30 mouse cellular contexts compared by ENCODE assay signal in genomic region chr6:121363956-121364355, GRCm38 (mm10). TPM values are rescaled to one million over a fixed set of nuclear protein-coding genes. Genes with fewer than 3 reads are reported as not detected.
A peak's percentile ranks its signal among the peaks of the same experiment; 100 is the strongest.
DNase-seq lines count a peak whose midpoint lies in the region; ATAC-seq and TF ChIP-seq lines count a peak whose summit lies in the region.
"Had no signal": no experiment of that assay in that cellular context is flagged by ENCODE, and none has a peak within 500 bp of the region (broad histone marks: within the 10 kb centered on the region; RNA-seq: fewer than 3 reads in every experiment).

No protein-coding gene starts in this region.

- no peaks in the 10 kb centered on the region for H3K4me1 ChIP-seq in forebrain, embryonic 14.5 days (ENCODE audit: control insufficient read depth, insufficient read depth, low read length)
- no peaks in the 10 kb centered on the region for H3K4me1 ChIP-seq in forebrain, embryonic 16.5 days (replicated peaks; ENCODE audit: control insufficient read depth, insufficient read depth, low read length)
- no peaks in the 10 kb centered on the region for H3K4me1 ChIP-seq in kidney, embryonic 14.5 days (ENCODE audit: control insufficient read depth, insufficient read depth, low read length)
- H3K4me1 ChIP-seq in kidney, postnatal 0 days (replicated peaks; ENCODE audit: insufficient read depth, low read length) = no peaks in the 10 kb centered on the region
- H3K4me1 ChIP-seq: forebrain, embryonic 13.5 days; heart, embryonic 10.5 days; heart, embryonic 15.5 days; hindbrain, embryonic 15.5 days; intestine, embryonic 15.5 days; limb, embryonic 13.5 days; lung, embryonic 15.5 days; midbrain, embryonic 10.5 days; neural tube, embryonic 12.5 days had no signal

- no peak for TF ChIP-seq POLR2A in brain, embryonic 14.5 days (IDR thresholded peaks at IDR 0.05; ENCODE audit: borderline replicate concordance, extremely low read depth, insufficient read depth, insufficient read length, poor library complexity, severe bottlenecking)

- H3K9ac ChIP-seq in forebrain, embryonic 14.5 days (ENCODE audit: low read length) = no peak overlapping the region
- H3K9ac ChIP-seq in forebrain, embryonic 16.5 days (replicated peaks; ENCODE audit: low read depth, low read length) = no peak overlapping the region
- no peak overlapping the region for H3K9ac ChIP-seq in kidney, embryonic 14.5 days (ENCODE audit: low read depth, low read length)
- no peak overlapping the region for H3K9ac ChIP-seq in kidney, postnatal 0 days (ENCODE audit: low read depth, low read length)
- H3K9ac ChIP-seq: forebrain, embryonic 13.5 days; heart, embryonic 15.5 days; hindbrain, embryonic 15.5 days; intestine, embryonic 15.5 days; limb, embryonic 13.5 days; lung, embryonic 15.5 days; neural tube, embryonic 12.5 days had no signal

- no peaks in the 10 kb centered on the region for H3K9me3 ChIP-seq in forebrain, embryonic 14.5 days (replicated peaks; ENCODE audit: control insufficient read depth, low read length)
- no peaks in the 10 kb centered on the region for H3K9me3 ChIP-seq in forebrain, embryonic 16.5 days (ENCODE audit: control insufficient read depth, low read length)
- no peaks in the 10 kb centered on the region for H3K9me3 ChIP-seq in kidney, embryonic 14.5 days (ENCODE audit: control insufficient read depth, low read length)
- no peaks in the 10 kb centered on the region for H3K9me3 ChIP-seq in kidney, postnatal 0 days (replicated peaks; ENCODE audit: low read length)
- H3K9me3 ChIP-seq: forebrain, embryonic 13.5 days; heart, embryonic 10.5 days; heart, embryonic 15.5 days; hindbrain, embryonic 15.5 days; intestine, embryonic 15.5 days; limb, embryonic 13.5 days; lung, embryonic 15.5 days; midbrain, embryonic 10.5 days; neural tube, embryonic 12.5 days had no signal

- DNase-seq in forebrain, embryonic 14.5 days (ENCODE audit: low spot score) = peak; percentile 12
- peak; percentile 45 for DNase-seq in kidney, adult 18-20 months
- DNase-seq in brain, embryonic 14.5 days (ENCODE audit: low read depth) = peak; percentile 35
- peak; percentile 24 for DNase-seq in kidney, postnatal 0 days (ENCODE audit: low spot score)
- DNase-seq in urinary bladder, postnatal 25 days (ENCODE audit: low spot score) = no peak
- no peak for DNase-seq in thymus, postnatal 36 days
- DNase-seq: adrenal gland, postnatal 14 days; gastrocnemius, postnatal 25 days; heart, adult 11 months; layer of hippocampus, adult 9-11 months; right cerebral cortex, postnatal 25 days; thymus, adult 18-20 months; thymus, postnatal 25 days had no signal

- no peaks in the 10 kb centered on the region for H3K27me3 ChIP-seq in forebrain, embryonic 14.5 days (replicated peaks; ENCODE audit: control insufficient read depth, insufficient read depth, low read length)
- no peaks in the 10 kb centered on the region for H3K27me3 ChIP-seq in forebrain, embryonic 16.5 days (replicated peaks; ENCODE audit: control insufficient read depth, insufficient read depth, low read length)
- no peaks in the 10 kb centered on the region for H3K27me3 ChIP-seq in kidney, embryonic 14.5 days (ENCODE audit: control insufficient read depth, insufficient read depth, low read length)
- H3K27me3 ChIP-seq in kidney, postnatal 0 days (ENCODE audit: insufficient read depth, low read length) = no peaks in the 10 kb centered on the region
- H3K27me3 ChIP-seq: forebrain, embryonic 13.5 days; hindbrain, embryonic 15.5 days; intestine, embryonic 15.5 days; limb, embryonic 13.5 days; lung, embryonic 15.5 days; neural tube, embryonic 12.5 days had no signal

- no peak overlapping the region for H3K4me3 ChIP-seq in forebrain, embryonic 14.5 days (ENCODE audit: low read depth, low read length)
- H3K4me3 ChIP-seq in forebrain, embryonic 16.5 days (replicated peaks; ENCODE audit: low read length) = no peak overlapping the region
- H3K4me3 ChIP-seq in kidney, embryonic 14.5 days (ENCODE audit: low read length) = no peak overlapping the region
- H3K4me3 ChIP-seq in kidney, postnatal 0 days (replicated peaks; ENCODE audit: low read depth, low read length) = no peak overlapping the region
- H3K4me3 ChIP-seq: forebrain, embryonic 13.5 days; heart, embryonic 10.5 days; heart, embryonic 15.5 days; hindbrain, embryonic 15.5 days; intestine, embryonic 15.5 days; limb, embryonic 13.5 days; lung, embryonic 15.5 days; midbrain, embryonic 10.5 days; myocyte; neural tube, embryonic 12.5 days had no signal

- WGBS in forebrain, embryonic 14.5 days = 81% methylated on average over 4 of the region's 4 CpGs
- WGBS in forebrain, embryonic 16.5 days = 81% methylated on average over 4 of the region's 4 CpGs
- WGBS in kidney, embryonic 14.5 days = 52% methylated on average over 4 of the region's 4 CpGs
- 55% methylated on average over 4 of the region's 4 CpGs for WGBS in kidney, postnatal 0 days

- H3K4me2 ChIP-seq in forebrain, embryonic 14.5 days (ENCODE audit: low read length) = no peak overlapping the region
- H3K4me2 ChIP-seq in forebrain, embryonic 16.5 days (ENCODE audit: low read length) = no peak overlapping the region
- H3K4me2 ChIP-seq in kidney, embryonic 14.5 days (replicated peaks; ENCODE audit: low read depth, low read length) = no peak overlapping the region
- H3K4me2 ChIP-seq in kidney, postnatal 0 days (ENCODE audit: low read length) = no peak overlapping the region
- H3K4me2 ChIP-seq: forebrain, embryonic 13.5 days; heart, embryonic 15.5 days; hindbrain, embryonic 15.5 days; intestine, embryonic 15.5 days; limb, embryonic 13.5 days; liver, embryonic 11.5 days; lung, embryonic 15.5 days; neural tube, embryonic 12.5 days had no signal

- H3K27ac ChIP-seq in forebrain, embryonic 14.5 days (ENCODE audit: low read depth, low read length) = no peak overlapping the region
- H3K27ac ChIP-seq in forebrain, embryonic 16.5 days (ENCODE audit: low read length) = no peak overlapping the region
- no peak overlapping the region for H3K27ac ChIP-seq in kidney, embryonic 14.5 days (ENCODE audit: low read depth, low read length)
- no peak overlapping the region for H3K27ac ChIP-seq in kidney, postnatal 0 days
- H3K27ac ChIP-seq: forebrain, embryonic 13.5 days; heart, embryonic 10.5 days; heart, embryonic 15.5 days; hindbrain, embryonic 15.5 days; intestine, embryonic 15.5 days; limb, embryonic 13.5 days; lung, embryonic 15.5 days; midbrain, embryonic 10.5 days; neural tube, embryonic 12.5 days; stomach, postnatal 0 days had no signal

- TF ChIP-seq CTCF in brain, embryonic 14.5 days (IDR thresholded peaks at IDR 0.05; ENCODE audit: borderline replicate concordance, extremely low read depth, insufficient read depth, insufficient read length) = no peak
- no peak for TF ChIP-seq CTCF in kidney, postnatal 0 days (IDR thresholded peaks at IDR 0.05; ENCODE audit: low read depth)

- no peak for ATAC-seq in forebrain, embryonic 14.5 days
- no peak for ATAC-seq in forebrain, embryonic 16.5 days
- ATAC-seq in kidney, embryonic 14.5 days (ENCODE audit: low FRiP score, low TSS enrichment) = no peak
- no peak for ATAC-seq in kidney, postnatal 0 days (replicated peaks; ENCODE audit: low FRiP score, low read depth)
- ATAC-seq: forebrain, embryonic 13.5 days; midbrain, embryonic 16.5 days; Patski had no signal

- H3K36me3 ChIP-seq in forebrain, embryonic 14.5 days (ENCODE audit: control insufficient read depth, insufficient read depth, low read length) = no peaks in the 10 kb centered on the region
- H3K36me3 ChIP-seq in forebrain, embryonic 16.5 days (ENCODE audit: control insufficient read depth, insufficient read depth) = no peaks in the 10 kb centered on the region
- no peaks in the 10 kb centered on the region for H3K36me3 ChIP-seq in kidney, embryonic 14.5 days (ENCODE audit: control insufficient read depth, insufficient read depth, low read length)
- H3K36me3 ChIP-seq in kidney, postnatal 0 days (ENCODE audit: insufficient read depth, low read length) = no peaks in the 10 kb centered on the region
- H3K36me3 ChIP-seq: heart, embryonic 10.5 days; heart, embryonic 15.5 days; hindbrain, embryonic 15.5 days; intestine, embryonic 15.5 days; limb, embryonic 13.5 days; lung, embryonic 15.5 days; midbrain, embryonic 10.5 days; neural tube, embryonic 12.5 days had no signal

RNA-seq across cellular contexts. Expression of gene Slc6a12, which starts 21.1 kb away (rescaled TPM):
- polyA plus RNA-seq in forebrain, embryonic 14.5 days (2014; fragmentation: Nextera tagmentation; extraction: Ambion mirVana) = 0.66 and 0.75 TPM in 2 replicates
- 0.53 and 0.79 TPM in 2 replicates for polyA plus RNA-seq in forebrain, embryonic 16.5 days (2015; fragmentation: Nextera tagmentation; extraction: Ambion mirVana)
- 0.21 and 0.35 TPM in 2 replicates for polyA plus RNA-seq in kidney, embryonic 14.5 days (2014; fragmentation: Nextera tagmentation; extraction: Ambion mirVana)
- polyA plus RNA-seq in brain, embryonic 14.5 days (2012; rRNA removed) = 1.1 and 1.5 TPM in 2 replicates
- 4.1 and 5.5 TPM in 2 replicates for polyA plus RNA-seq in kidney, postnatal 0 days (2015; fragmentation: Nextera tagmentation; extraction: Ambion mirVana)
- polyA plus RNA-seq: embryonic facial prominence, embryonic 11.5 days; heart, embryonic 15.5 days; limb, embryonic 13.5 days; lung, embryonic 15.5 days; midbrain, embryonic 10.5 days; myocyte had no signal

Comparison
In these comparisons a context has a peak if more than half of its experiments do, and no peak if none do; other contexts are left out.
1. DNase-seq: peak in forebrain, embryonic 14.5 days (single experiment), kidney, adult 18-20 months (single experiment), brain, embryonic 14.5 days (single experiment) and kidney, postnatal 0 days (single experiment); none in urinary bladder, postnatal 25 days (single experiment) and thymus, postnatal 36 days (0 of 2).